Mouse (Mus musculus) G1E (cell line): ENCODE results near the gene Polr2g. TPM values are rescaled to one million over a fixed set of nuclear protein-coding genes. Genes with fewer than 3 reads are reported as not detected.

Experiments used
- ATAC-seq: 2 replicates; pipeline ENCODE4 v1.8.0; 2016; ENCODE audit warnings: mild to moderate bottlenecking; ENCODE audit not compliant: insufficient number of reproducible peaks, poor library complexity, low FRiP score, severe bottlenecking; ENCODE audit errors: extremely low read depth
- DNase-seq: peaks from one replicate; pipeline ENCODE4 v3.0.0; 2012; ENCODE audit warnings: low spot score
- H3K27me3 ChIP-seq: 2 replicates; pipeline ENCODE4 v1.6.1; 2012; ENCODE audit warnings: mild to moderate bottlenecking, low read length, inconsistent platforms; ENCODE audit not compliant: insufficient read depth
- H3K36me3 ChIP-seq: replicated peaks from 2 replicates; pipeline ENCODE3; 2012; ENCODE audit warnings: mild to moderate bottlenecking, inconsistent platforms
- H3K4me1 ChIP-seq: 2 replicates; pipeline ENCODE4 v1.6.1; 2012; ENCODE audit warnings: low read depth, low read length, inconsistent platforms, mixed read lengths; ENCODE audit not compliant: insufficient read depth
- H3K4me3 ChIP-seq: 2 replicates; pipeline ENCODE4 v1.5.1; 2012; ENCODE audit warnings: low read depth, mild to moderate bottlenecking, inconsistent platforms, low read length, moderate library complexity, mixed read lengths
- H3K9me3 ChIP-seq: replicated peaks from 2 replicates; pipeline ENCODE4 v1.6.1; 2012; ENCODE audit warnings: inconsistent platforms
- CTCF ChIP-seq: IDR thresholded peaks from 2 replicates; pipeline ENCODE4 v1.5.1; 2012; ENCODE audit warnings: low read depth, low read length, inconsistent platforms, mixed read lengths
- GATA1 ChIP-seq: IDR thresholded peaks from 2 replicates; pipeline ENCODE4 v1.6.1; 2012; ENCODE audit warnings: borderline replicate concordance, low read length, inconsistent platforms, mixed read lengths
- GATA2 ChIP-seq: IDR thresholded peaks from 2 replicates; pipeline ENCODE4 v1.6.1; 2012; ENCODE audit warnings: low read depth, low read length, inconsistent platforms, borderline replicate concordance
- POLR2AphosphoS5 ChIP-seq: IDR thresholded peaks from 2 replicates; pipeline ENCODE4 v1.6.1; 2012; ENCODE audit warnings: low read depth, low read length, inconsistent platforms; ENCODE audit not compliant: insufficient replicate concordance
- TAL1 ChIP-seq: conservative IDR thresholded peaks from 2 replicates; pipeline ENCODE4 v1.6.1; 2012; ENCODE audit warnings: low read depth, low read length, inconsistent platforms, mixed read lengths
- polyA plus RNA-seq: library from polyadenylated mRNA; stranded (reverse); fragments of >175 nt; gene quantifications from 2 replicates; pipeline ENCODE4 v1.2.3, GENCODE M21; 2012
- total RNA-seq, 2 experiments: library from RNA; stranded (forward) in 1 of 2; stranded (reverse) in 1 of 2; fragments of 200-1000 nt in 1 of 2; fragments of >200 nt in 1 of 2; fragmentation: Nextera tagmentation in 1 of 2; gene quantifications; 2 replicates each; pipeline ENCODE4 v1.2.3; 2014 to 2017

The Polr2g gene
- total and polyA plus RNA-seq, 3 experiments: 9.8 to 122 (median 112) TPM

GRCm38 (mm10) chr19:8756635-8757387 is 41.6 kb downstream of the Polr2g start, which contains the start of gene Nxf1:
TSS of gene Nxf1 (plus strand) at chr19:8757073.
- no peak for TF ChIP-seq GATA1
- no peak for TF ChIP-seq GATA2
- no peak for TF ChIP-seq TAL1
- H3K4me1 ChIP-seq: peaks cover 43% of the 10 kb centered on the region
- H3K36me3 ChIP-seq: peaks cover 48% of the 10 kb centered on the region
- DNase-seq: peak; percentile 92
- ATAC-seq: peak; percentile 64
- peak within 1 kb of the TSS; percentile 78 for H3K4me3 ChIP-seq
- H3K27me3 ChIP-seq: no peaks in the 10 kb centered on the region
- H3K9me3 ChIP-seq: no peaks in the 10 kb centered on the region

- H3K4me1 ChIP-seq: peaks cover 35% of the 10 kb centered on the region
- H3K4me3 ChIP-seq: peak overlapping the region; percentile 39; the same call in 1 of the 2 replicates
- DNase-seq (no peak), ATAC-seq (no peak)
- H3K36me3 ChIP-seq: peaks cover 48% of the 10 kb centered on the region
- TF ChIP-seq CTCF (no peak), POLR2AphosphoS5 (no peak), GATA1 (no peak), GATA2 (no peak), TAL1 (no peak)
- H3K27me3 ChIP-seq: no peaks in the 10 kb centered on the region
- H3K9me3 ChIP-seq: no peaks in the 10 kb centered on the region
Observed at GRCm38 (mm10) chr19:8755652-8756051, 42.7 kb downstream of the Polr2g start.

DNA sequence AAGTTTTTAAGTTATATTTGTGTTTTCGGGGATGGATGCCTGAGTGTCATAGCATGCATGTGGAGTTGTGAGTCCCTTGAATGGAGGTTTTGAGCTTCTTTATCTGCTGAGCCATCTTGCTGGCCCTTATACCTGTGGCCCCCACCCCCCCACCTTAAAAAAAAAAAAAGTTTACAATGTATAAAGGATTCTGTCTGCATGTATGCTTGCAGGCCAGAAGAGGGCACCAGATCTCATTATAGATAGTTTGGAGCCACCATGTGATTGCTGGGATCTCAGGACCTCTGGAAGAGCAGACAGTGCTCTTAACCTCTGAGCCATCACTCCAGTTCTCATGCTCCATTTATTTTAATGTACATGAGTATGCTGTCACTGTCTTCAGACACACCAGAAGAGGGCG is 51.0 kb downstream of the Polr2g start:
- H3K36me3 ChIP-seq: peaks cover 94% of the 10 kb centered on the region
- ATAC-seq (no peak), DNase-seq (no peak)
- H3K4me1 ChIP-seq: peaks cover 18% of the 10 kb centered on the region
- H3K27me3 ChIP-seq: no peaks in the 10 kb centered on the region
- H3K4me3 ChIP-seq: no peak overlapping the region
- TF ChIP-seq CTCF (no peak), GATA2 (no peak), POLR2AphosphoS5 (no peak), GATA1 (no peak), TAL1 (no peak)
- H3K9me3 ChIP-seq: no peaks in the 10 kb centered on the region

DNA sequence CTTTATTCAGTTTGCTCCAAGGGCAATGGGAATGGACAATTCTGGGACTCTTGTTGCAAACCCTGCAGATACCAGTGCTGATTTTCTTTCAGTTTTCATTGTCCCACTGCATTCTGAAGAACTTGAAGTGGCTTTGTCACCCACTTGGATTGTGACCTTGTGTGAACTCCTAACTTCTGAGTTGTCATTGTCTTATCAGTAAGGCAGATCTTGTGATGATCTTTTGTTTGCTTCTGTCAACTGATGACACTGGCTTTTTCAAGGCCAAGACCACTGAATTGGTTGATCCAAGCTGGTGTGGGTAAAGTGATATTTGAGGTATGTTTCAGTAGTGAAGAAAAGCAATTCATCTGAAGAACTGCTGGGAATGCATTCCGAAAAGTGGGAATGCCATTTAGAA is 53.0 kb downstream of the Polr2g start:
- Histone ChIP-seq H3K4me3 (no peak overlapping the region), H3K4me1 (peaks cover 30% of the 10 kb centered on the region), H3K27me3 (no peaks in the 10 kb centered on the region), H3K36me3 (peaks cover 88% of the 10 kb centered on the region), H3K9me3 (no peaks in the 10 kb centered on the region)
- DNase-seq (no peak), ATAC-seq (no peak)
- TF ChIP-seq TAL1 (no peak), CTCF (no peak)

Other genes starting within 250 kb of the Polr2g start
Only the 20 nearest of the 33 such genes appear.
- 288 and 317 TPM in 2 replicates for gene Slc3a2, start 75.2 kb downstream of the Polr2g start, total RNA-seq (2014; fragmentation: Nextera tagmentation)
- gene Slc3a2, start 75.2 kb downstream of the Polr2g start, total RNA-seq (2017): 217 and 282 TPM in 2 replicates
- 232 and 240 TPM in 2 replicates for gene Slc3a2, start 75.2 kb downstream of the Polr2g start, polyA plus RNA-seq
- gene Wdr74, start 62.8 kb downstream of the Polr2g start, total RNA-seq (2014; fragmentation: Nextera tagmentation): 124 and 180 TPM in 2 replicates
- 75.0 and 135 TPM in 2 replicates for gene Wdr74, start 62.8 kb downstream of the Polr2g start, total RNA-seq (2017)
- gene Wdr74, start 62.8 kb downstream of the Polr2g start, polyA plus RNA-seq: 37.8 and 46.5 TPM in 2 replicates
- 2.5 and 5.3 TPM in 2 replicates for gene 1700092M07Rik, start 57.9 kb downstream of the Polr2g start, total RNA-seq (2014; fragmentation: Nextera tagmentation)
- 3.3 and 4.5 TPM in 2 replicates for gene 1700092M07Rik, start 57.9 kb downstream of the Polr2g start, total RNA-seq (2017)
- 0.81 and 0.99 TPM in 2 replicates for gene 1700092M07Rik, start 57.9 kb downstream of the Polr2g start, polyA plus RNA-seq
- gene Stx5a, start 57.2 kb downstream of the Polr2g start, total RNA-seq (2014; fragmentation: Nextera tagmentation): 61.1 and 84.0 TPM in 2 replicates
- 62.8 and 73.2 TPM in 2 replicates for gene Stx5a, start 57.2 kb downstream of the Polr2g start, total RNA-seq (2017)
- 12.9 and 13.2 TPM in 2 replicates for gene Stx5a, start 57.2 kb downstream of the Polr2g start, polyA plus RNA-seq
- 445 and 456 TPM in 2 replicates for gene Nxf1, start 41.5 kb downstream of the Polr2g start, total RNA-seq (2014; fragmentation: Nextera tagmentation)
- 175 and 184 TPM in 2 replicates for gene Nxf1, start 41.5 kb downstream of the Polr2g start, total RNA-seq (2017)
- 35.9 and 39.7 TPM in 2 replicates for gene Nxf1, start 41.5 kb downstream of the Polr2g start, polyA plus RNA-seq
- 8.2 and 16.3 TPM in 2 replicates for gene Tmem223, start 27.6 kb downstream of the Polr2g start, total RNA-seq (2014; fragmentation: Nextera tagmentation)
- gene Tmem223, start 27.6 kb downstream of the Polr2g start, total RNA-seq (2017): 3.2 and 4.0 TPM in 2 replicates
- gene Tmem223, start 27.6 kb downstream of the Polr2g start, polyA plus RNA-seq: 6.1 and 8.7 TPM in 2 replicates
- 138 and 153 TPM in 2 replicates for gene Tmem179b, start 24.1 kb downstream of the Polr2g start, total RNA-seq (2014; fragmentation: Nextera tagmentation)
- gene Tmem179b, start 24.1 kb downstream of the Polr2g start, total RNA-seq (2017): 96.6 and 102 TPM in 2 replicates
- 90.2 and 102 TPM in 2 replicates for gene Tmem179b, start 24.1 kb downstream of the Polr2g start, polyA plus RNA-seq
- gene Taf6l, start 12.2 kb downstream of the Polr2g start, total RNA-seq (2014; fragmentation: Nextera tagmentation): 14.4 and 17.5 TPM in 2 replicates
- 17.0 and 21.0 TPM in 2 replicates for gene Taf6l, start 12.2 kb downstream of the Polr2g start, total RNA-seq (2017)
- 33.4 and 34.4 TPM in 2 replicates for gene Taf6l, start 12.2 kb downstream of the Polr2g start, polyA plus RNA-seq
- 0.73 and 1.7 TPM in 2 replicates for gene Zbtb3, start 4.0 kb upstream of the Polr2g start, total RNA-seq (2014; fragmentation: Nextera tagmentation)
- gene Zbtb3, start 4.0 kb upstream of the Polr2g start, total RNA-seq (2017): 2.7 and 3.2 TPM in 2 replicates
- gene Zbtb3, start 4.0 kb upstream of the Polr2g start, polyA plus RNA-seq: 1.7 and 1.8 TPM in 2 replicates
- 61.6 and 73.9 TPM in 2 replicates for gene Ttc9c, start 20.8 kb upstream of the Polr2g start, total RNA-seq (2014; fragmentation: Nextera tagmentation)
- 74.7 and 76.1 TPM in 2 replicates for gene Ttc9c, start 20.8 kb upstream of the Polr2g start, total RNA-seq (2017)
- 4.7 and 6.9 TPM in 2 replicates for gene Ttc9c, start 20.8 kb upstream of the Polr2g start, polyA plus RNA-seq
- 75.0 and 82.1 TPM in 2 replicates for gene Hnrnpul2, start 21.4 kb upstream of the Polr2g start, total RNA-seq (2014; fragmentation: Nextera tagmentation)
- gene Hnrnpul2, start 21.4 kb upstream of the Polr2g start, total RNA-seq (2017): 33.7 and 45.9 TPM in 2 replicates
- 114 and 136 TPM in 2 replicates for gene Hnrnpul2, start 21.4 kb upstream of the Polr2g start, polyA plus RNA-seq
- gene AC129217.1, start 31.2 kb upstream of the Polr2g start, total RNA-seq (2014; fragmentation: Nextera tagmentation): not detected in 2 replicates
- gene AC129217.1, start 31.2 kb upstream of the Polr2g start, total RNA-seq (2017): 3.4 and 3.7 TPM in 2 replicates
- gene AC129217.1, start 31.2 kb upstream of the Polr2g start, polyA plus RNA-seq: 102 and 115 TPM in 2 replicates
- 17.0 and 20.5 TPM in 2 replicates for gene Bscl2, start 38.9 kb upstream of the Polr2g start, total RNA-seq (2014; fragmentation: Nextera tagmentation)
- 5.5 and 6.6 TPM in 2 replicates for gene Bscl2, start 38.9 kb upstream of the Polr2g start, total RNA-seq (2017)
- gene Bscl2, start 38.9 kb upstream of the Polr2g start, polyA plus RNA-seq: 6.5 and 9.0 TPM in 2 replicates
- not detected in 2 replicates for gene Gng3, start 40.6 kb upstream of the Polr2g start, total RNA-seq (2014; fragmentation: Nextera tagmentation)
- gene Gng3, start 40.6 kb upstream of the Polr2g start, total RNA-seq (2017): 0.11 TPM in 1 of 2 replicates, not detected in the other
- not detected in 2 replicates for gene Gng3, start 40.6 kb upstream of the Polr2g start, polyA plus RNA-seq
- gene Lrrn4cl, start 52.2 kb upstream of the Polr2g start, total RNA-seq (2014; fragmentation: Nextera tagmentation): not detected in 2 replicates
- 0.06 and 0.16 TPM in 2 replicates for gene Lrrn4cl, start 52.2 kb upstream of the Polr2g start, total RNA-seq (2017)
- gene Lrrn4cl, start 52.2 kb upstream of the Polr2g start, polyA plus RNA-seq: not detected in 2 replicates
- 101 and 102 TPM in 2 replicates for gene Ubxn1, start 72.9 kb upstream of the Polr2g start, total RNA-seq (2014; fragmentation: Nextera tagmentation)
- 184 and 203 TPM in 2 replicates for gene Ubxn1, start 72.9 kb upstream of the Polr2g start, total RNA-seq (2017)
- 233 and 309 TPM in 2 replicates for gene Ubxn1, start 72.9 kb upstream of the Polr2g start, polyA plus RNA-seq
- 22.3 and 24.8 TPM in 2 replicates for gene Uqcc3, start 82.3 kb upstream of the Polr2g start, total RNA-seq (2014; fragmentation: Nextera tagmentation)
- 107 and 112 TPM in 2 replicates for gene Uqcc3, start 82.3 kb upstream of the Polr2g start, total RNA-seq (2017)
- gene Uqcc3, start 82.3 kb upstream of the Polr2g start, polyA plus RNA-seq: 39.6 and 41.1 TPM in 2 replicates
- gene Lbhd1, start 85.2 kb upstream of the Polr2g start, total RNA-seq (2014; fragmentation: Nextera tagmentation): 9.1 and 11.4 TPM in 2 replicates
- 14.8 and 18.1 TPM in 2 replicates for gene Lbhd1, start 85.2 kb upstream of the Polr2g start, total RNA-seq (2017)
- gene Lbhd1, start 85.2 kb upstream of the Polr2g start, polyA plus RNA-seq: 0.64 and 0.67 TPM in 2 replicates
- gene Gm49403, start 85.4 kb upstream of the Polr2g start, total RNA-seq (2014; fragmentation: Nextera tagmentation): not detected in 2 replicates
- not detected in 2 replicates for gene Gm49403, start 85.4 kb upstream of the Polr2g start, total RNA-seq (2017)
- not detected in 2 replicates for gene Gm49403, start 85.4 kb upstream of the Polr2g start, polyA plus RNA-seq
- gene 1810009A15Rik, start 90.3 kb upstream of the Polr2g start, total RNA-seq (2014; fragmentation: Nextera tagmentation): 53.0 and 65.4 TPM in 2 replicates
- 84.9 and 104 TPM in 2 replicates for gene 1810009A15Rik, start 90.3 kb upstream of the Polr2g start, total RNA-seq (2017)
- gene 1810009A15Rik, start 90.3 kb upstream of the Polr2g start, polyA plus RNA-seq: 66.1 and 85.7 TPM in 2 replicates